Mouse (Mus musculus): ENCODE data around the gene Gm5728. TPM values are rescaled to one million over a fixed set of nuclear protein-coding genes. Genes with fewer than 3 reads are reported as not detected.

The Gm5728 gene
- not detected in 2 replicates for polyA plus RNA-seq (2012; ENCODE audit: low replicate concordance)

GRCm38 (mm10) chr7:20375310-20375709, at the start of gene Gm5728:
TSS of gene Gm5728 (minus strand) at chr7:20375410.

GRCm38 (mm10) chr7:20417642-20418041, 42.4 kb upstream of the Gm5728 start, which contains the start of gene Vmn1r100:
TSS of gene Vmn1r100 (plus strand) at chr7:20417942.

GRCm38 (mm10) chr7:20333965-20334364, 41.2 kb downstream of the Gm5728 start, which contains the start of gene Gm4133:
TSS of gene Gm4133 (minus strand) at chr7:20334065.

Other genes starting within 250 kb of the Gm5728 start
- gene Vmn1r93, start 236.3 kb downstream of the Gm5728 start, polyA plus RNA-seq (2012; ENCODE audit: low replicate concordance) = not detected in 2 replicates
- gene Vmn1r94, start 207.0 kb downstream of the Gm5728 start, polyA plus RNA-seq (2012; ENCODE audit: low replicate concordance) = not detected in 2 replicates
- not detected in 2 replicates for gene Vmn1r95, start 181.7 kb downstream of the Gm5728 start, polyA plus RNA-seq (2012; ENCODE audit: low replicate concordance)
- not detected in 2 replicates for gene Gm6164, start 169.8 kb downstream of the Gm5728 start, polyA plus RNA-seq (2012; ENCODE audit: low replicate concordance)
- not detected in 2 replicates for gene Gm4498, start 141.6 kb downstream of the Gm5728 start, polyA plus RNA-seq (2012; ENCODE audit: low replicate concordance)
- gene Gm5890, start 112.6 kb downstream of the Gm5728 start, polyA plus RNA-seq (2012; ENCODE audit: low replicate concordance) = not detected in 2 replicates
- gene Gm4133, start 41.3 kb downstream of the Gm5728 start, polyA plus RNA-seq (2012; ENCODE audit: low replicate concordance) = not detected in 2 replicates
- not detected in 2 replicates for gene Vmn1r100, start 42.5 kb upstream of the Gm5728 start, polyA plus RNA-seq (2012; ENCODE audit: low replicate concordance)
- not detected in 2 replicates for gene Vmn1r101, start 67.2 kb upstream of the Gm5728 start, polyA plus RNA-seq (2012; ENCODE audit: low replicate concordance)
- not detected in 2 replicates for gene Gm10670, start 99.5 kb upstream of the Gm5728 start, polyA plus RNA-seq (2012; ENCODE audit: low replicate concordance)
- gene Vmn1r103, start 135.1 kb upstream of the Gm5728 start, polyA plus RNA-seq (2012; ENCODE audit: low replicate concordance) = not detected in 2 replicates
- not detected in 2 replicates for gene Vmn1r104, start 158.4 kb upstream of the Gm5728 start, polyA plus RNA-seq (2012; ENCODE audit: low replicate concordance)
- gene Gm5726, start 170.3 kb upstream of the Gm5728 start, polyA plus RNA-seq (2012; ENCODE audit: low replicate concordance) = not detected in 2 replicates
- not detected in 2 replicates for gene Gm4141, start 200.8 kb upstream of the Gm5728 start, polyA plus RNA-seq (2012; ENCODE audit: low replicate concordance)
- gene Gm4513, start 223.6 kb upstream of the Gm5728 start, polyA plus RNA-seq (2012; ENCODE audit: low replicate concordance) = not detected in 2 replicates